Mouse (Mus musculus) olfactory bulb, adult 2 months (tissue): ENCODE results near the gene Rgs12. TPM values are rescaled to one million over a fixed set of nuclear protein-coding genes. Genes with fewer than 3 reads are reported as not detected.

Experiments used
- H3K27ac ChIP-seq: fragments of 200-500 bp; 2 replicates; pipeline ENCODE4 v1.5.1; 2012; ENCODE audit warnings: low read depth, low read length; ENCODE audit not compliant: insufficient read depth
- H3K4me1 ChIP-seq: fragments of 200-500 bp; 2 replicates; pipeline ENCODE4 v1.6.1; 2012; ENCODE audit warnings: low read length; ENCODE audit not compliant: control insufficient read depth, insufficient read depth
- H3K4me3 ChIP-seq: fragments of 200-500 bp; 2 replicates; pipeline ENCODE4 v1.5.1; 2012; ENCODE audit warnings: mild to moderate bottlenecking, low read depth, low read length, moderate library complexity; ENCODE audit not compliant: insufficient read depth
- CTCF ChIP-seq: fragments of 200-500 bp; IDR thresholded peaks from 2 replicates; pipeline ENCODE4 v1.5.1; 2012; ENCODE audit warnings: low read depth, mild to moderate bottlenecking, low read length, moderate library complexity; ENCODE audit not compliant: insufficient read depth
- POLR2A ChIP-seq: fragments of 200-500 bp; IDR thresholded peaks from 2 replicates; pipeline ENCODE4 v1.6.1; 2012; ENCODE audit warnings: mild to moderate bottlenecking, low read depth, low read length, moderate library complexity; ENCODE audit not compliant: insufficient read depth
- WGBS: fragments of 180-500 bp; shearing (Covaris S2); methylation state at CpG from one replicate; pipeline ENCODE4 v1.1.7; 2018; 5-methylcytosine and 5-hydroxymethylcytosine counted together
- polyA plus RNA-seq: library from polyadenylated mRNA; stranded (reverse); fragments of >200 nt; gene quantifications from 2 replicates; pipeline ENCODE4 v1.2.4, GENCODE M21; 2012; ENCODE audit warnings: low replicate concordance; ENCODE audit not compliant: missing spikeins, insufficient read depth, insufficient read length

Rgs12 gene
- polyA plus RNA-seq, 1 experiment: not detected

- 90% methylated on average over 3 of the region's 3 CpGs for WGBS
- Histone ChIP-seq H3K27ac (no peak overlapping the region), H3K4me3 (no peak overlapping the region), H3K4me1 (0 out of 2 replicates have a peak, but pooled peaks cover 7% of the 10 kb centered on the region)
- TF ChIP-seq POLR2A (no peak), CTCF (no peak)
Observed at GRCm38 (mm10) chr5:34972471-34972870, 23.2 kb downstream of the Rgs12 start.

DNA sequence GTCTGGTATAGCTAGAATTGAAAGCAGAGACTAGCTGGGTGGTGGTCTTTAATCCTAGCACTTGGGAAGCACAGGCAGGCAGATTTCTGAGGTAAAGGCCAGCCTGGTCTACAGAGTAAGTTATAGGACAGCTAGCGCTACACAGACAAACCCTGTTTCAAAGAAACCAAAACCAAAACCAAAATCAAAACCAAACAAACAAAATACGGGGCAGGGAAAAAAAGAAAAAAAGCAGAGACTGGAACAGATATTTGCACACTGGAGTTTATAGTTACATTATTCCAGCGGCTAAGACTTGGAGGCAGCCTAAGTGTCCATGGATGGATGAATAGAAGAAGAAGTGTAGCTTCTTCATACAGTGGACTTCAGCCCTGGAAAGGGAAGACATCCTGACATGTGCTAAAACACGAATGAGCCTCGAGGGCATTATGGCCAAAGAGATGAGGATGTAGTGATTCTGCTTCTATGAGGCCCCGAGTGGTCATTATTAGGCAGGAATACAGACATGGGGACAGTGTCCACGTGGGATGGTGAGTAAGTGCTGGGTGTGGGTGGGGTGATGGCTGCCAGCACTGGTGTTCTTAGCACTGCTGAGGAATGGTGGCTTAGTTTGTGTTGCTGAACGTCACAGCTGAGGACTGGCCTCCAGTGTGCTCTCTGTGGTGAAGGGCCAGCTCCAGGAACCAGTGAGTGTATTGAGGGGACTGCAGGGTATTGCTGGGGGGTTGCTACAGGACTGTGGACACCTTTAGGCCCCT, 24.5 kb downstream of the Rgs12 start:
- Histone ChIP-seq H3K4me3 (no peak overlapping the region), H3K4me1 (0 out of 2 replicates have a peak, but pooled peaks cover 2% of the 10 kb centered on the region), H3K27ac (no peak overlapping the region)
- WGBS: 76% methylated on average over 8 of the region's 8 CpGs
- no peak for TF ChIP-seq POLR2A
- no peak for TF ChIP-seq CTCF

GRCm38 (mm10) chr5:34974773-34975443, 25.7 kb downstream of the Rgs12 start:
- 92% methylated on average over 11 of the region's 11 CpGs for WGBS
- Histone ChIP-seq H3K27ac (no peak overlapping the region), H3K4me1 (0 out of 2 replicates have a peak, but pooled peaks cover 2% of the 10 kb centered on the region), H3K4me3 (no peak overlapping the region)
- TF ChIP-seq POLR2A: no peak
- TF ChIP-seq CTCF: no peak

DNA sequence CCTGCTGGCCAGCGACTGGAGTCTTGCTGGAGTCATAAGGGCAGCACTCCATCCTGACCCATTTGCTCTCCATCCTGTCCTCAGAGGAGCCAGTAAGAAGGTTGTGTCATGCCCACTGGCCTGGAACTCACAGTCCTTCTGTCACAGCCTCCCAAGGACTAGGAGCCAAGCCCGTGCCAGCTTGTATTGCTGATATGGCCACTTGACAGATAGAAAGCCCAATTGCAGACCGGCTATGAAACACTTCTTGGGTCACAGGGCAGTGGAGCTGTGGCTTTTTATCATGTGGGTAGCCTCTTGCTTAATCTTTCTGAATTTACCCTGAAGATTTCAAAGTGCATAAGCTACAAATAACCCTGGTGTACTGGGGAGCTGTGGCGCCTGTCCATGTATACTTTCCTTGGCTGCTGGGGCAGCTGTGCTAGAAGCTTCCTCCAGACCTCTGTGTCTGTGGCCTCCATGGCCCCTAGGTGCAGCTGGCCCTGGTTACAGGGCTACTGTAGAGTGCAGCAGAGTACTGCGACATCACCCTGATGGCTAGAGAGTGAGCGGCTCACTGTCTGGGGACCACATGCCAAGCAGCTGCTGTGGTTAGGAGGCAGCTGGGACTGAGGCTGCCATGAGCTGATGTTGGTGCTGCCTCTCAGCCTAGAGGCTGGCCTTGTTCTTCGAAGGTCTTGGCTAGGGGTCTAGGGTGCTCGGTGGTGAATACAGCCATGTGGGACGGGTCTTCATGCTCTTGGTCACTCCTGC, 27.5 kb downstream of the Rgs12 start:
- Histone ChIP-seq H3K4me1 (no peaks in the 10 kb centered on the region), H3K4me3 (no peak overlapping the region), H3K27ac (no peak overlapping the region)
- TF ChIP-seq POLR2A (no peak), CTCF (no peak)
- 91% methylated on average over 9 of the region's 9 CpGs for WGBS

GRCm38 (mm10) chr5:34980099-34980498, 30.9 kb downstream of the Rgs12 start:
- 77% methylated on average over 6 of the region's 6 CpGs for WGBS
- H3K27ac ChIP-seq: no peak overlapping the region
- H3K4me3 ChIP-seq: no peak overlapping the region
- TF ChIP-seq CTCF (no peak), POLR2A (no peak)
- no peaks in the 10 kb centered on the region for H3K4me1 ChIP-seq

DNA sequence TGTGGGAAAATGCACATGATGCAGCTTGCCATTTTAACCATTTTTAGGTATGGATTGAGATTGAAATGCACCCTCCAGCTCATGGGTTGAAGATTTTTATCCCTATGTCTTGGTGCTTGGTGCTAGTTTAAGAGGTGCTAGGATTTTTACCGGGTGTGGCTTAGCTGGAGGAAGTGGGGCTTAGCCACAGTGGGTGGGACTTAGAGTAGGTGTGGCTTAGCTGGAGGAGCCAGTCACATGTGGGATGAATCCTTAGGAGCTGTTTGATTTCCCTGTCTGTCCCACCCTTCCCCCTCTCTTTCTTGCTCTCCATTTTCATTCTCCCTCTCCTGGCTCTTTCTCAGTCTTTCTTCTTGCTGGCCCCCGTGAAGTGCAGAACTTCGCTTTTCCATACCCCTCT, 32.5 kb downstream of the Rgs12 start:
- H3K4me1 ChIP-seq: no peaks in the 10 kb centered on the region
- TF ChIP-seq POLR2A (no peak), CTCF (no peak)

DNA sequence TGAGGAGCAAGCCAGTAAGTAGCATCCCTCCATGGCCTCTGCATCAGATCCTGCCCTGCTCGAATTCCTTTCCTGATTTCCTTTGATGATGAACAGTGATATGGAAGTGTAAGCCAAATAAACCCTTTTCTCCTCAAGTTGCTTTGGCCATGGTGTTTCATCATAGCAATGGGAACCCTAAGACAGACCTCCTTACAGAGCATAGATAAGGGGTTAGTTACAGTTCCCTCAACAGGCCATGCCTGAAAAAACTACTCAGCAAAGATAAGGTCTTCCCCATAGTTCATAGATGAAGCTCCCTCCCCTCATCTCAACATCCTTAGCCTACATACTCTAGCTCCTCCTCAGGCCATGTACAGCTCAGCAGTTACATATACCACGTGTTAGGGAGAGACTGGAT, 35.7 kb downstream of the Rgs12 start:
- 88% methylated on average over 2 of the region's 2 CpGs for WGBS
- no peak for TF ChIP-seq CTCF
- no peak for TF ChIP-seq POLR2A
- Histone ChIP-seq H3K4me3 (no peak overlapping the region), H3K27ac (no peak overlapping the region), H3K4me1 (peaks cover 22% of the 10 kb centered on the region)

More for the DNA sequence above, 32.5 kb downstream of the Rgs12 start:
- H3K27ac ChIP-seq: no peak overlapping the region
- H3K4me3 ChIP-seq: no peak overlapping the region
- WGBS: 74% methylated on average over 3 of the region's 3 CpGs

- H3K4me1 ChIP-seq: peaks cover 23% of the 10 kb centered on the region
- H3K27ac ChIP-seq: no peak overlapping the region
- WGBS: 48% methylated on average over 2 of the region's 2 CpGs
- H3K4me3 ChIP-seq: no peak overlapping the region
- TF ChIP-seq CTCF (peak; percentile 56), POLR2A (no peak)
Observed at GRCm38 (mm10) chr5:34985867-34986266, 36.6 kb downstream of the Rgs12 start.
